In the genomic region with DNA sequence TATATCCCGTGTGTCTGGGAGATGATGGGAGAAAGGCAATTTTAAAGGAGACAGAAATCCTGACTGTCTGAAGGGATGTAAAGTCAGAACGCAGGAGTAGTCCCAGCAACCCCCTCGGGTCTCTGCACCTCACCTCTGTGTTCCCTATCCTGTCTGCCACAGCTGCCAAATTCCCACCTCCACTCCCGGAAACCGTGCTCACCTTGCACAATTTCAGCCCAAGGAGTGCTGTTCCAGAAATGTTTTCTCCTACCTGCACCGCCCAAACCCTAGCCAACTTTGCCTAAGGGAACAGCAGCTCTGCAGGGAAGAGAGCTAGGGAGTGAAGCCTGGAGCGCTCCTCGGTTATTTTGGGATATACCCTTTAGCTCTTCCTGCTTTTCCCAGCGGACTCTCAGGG, we compare ENCODE assay signal across 13 mouse cellular contexts.
DNase-seq lines count a peak whose midpoint lies in the region.
"Had no signal": no experiment of that assay in that cellular context is flagged by ENCODE, and none has a peak within 500 bp of the region (broad histone marks: within the 10 kb centered on the region; RNA-seq: fewer than 3 reads in every experiment).

No protein-coding gene starts in this region.

- DNase-seq in right cerebral cortex, postnatal 25 days = peak; percentile 10
- no peak for DNase-seq in right cerebral cortex, postnatal 10 days (ENCODE audit: low spot score in 2 of 2)
- DNase-seq in fat pad, adult 2 months (ENCODE audit: extremely low read depth, low read depth, low spot score) = peak; percentile 46
- no peak for DNase-seq in thymus, postnatal 36 days
- no peak for DNase-seq in gastrocnemius, postnatal 4 days (ENCODE audit: low spot score in 2 of 2)
- DNase-seq: adrenal gland, adult 2 months; adrenal gland, postnatal 10 days; adrenal gland, postnatal 25 days; cerebellum, adult 11-12 months; cerebellum, adult 2 months; cerebellum, adult 9-10 months; cerebellum, postnatal 10 days; cerebellum, postnatal 25 days had no signal

Comparison
In these comparisons a context has a peak if more than half of its experiments do, and no peak if none do; other contexts are left out.
1. DNase-seq: peak in right cerebral cortex, postnatal 25 days (single experiment) and fat pad, adult 2 months (single experiment); none in right cerebral cortex, postnatal 10 days (0 of 2), thymus, postnatal 36 days (0 of 2) and gastrocnemius, postnatal 4 days (0 of 2).